ENCODE assay signal across 19 mouse cellular contexts in genomic region chr9:79502034-79502433, GRCm38 (mm10).
"Had no signal": no experiment of that assay in that cellular context is flagged by ENCODE, and none has a peak within 500 bp of the region (broad histone marks: within the 10 kb centered on the region; RNA-seq: fewer than 3 reads in every experiment).

No protein-coding gene starts in this region.

- H3K9me3 ChIP-seq: kidney, embryonic 15.5 days; limb, embryonic 12.5 days; limb, embryonic 15.5 days; liver, embryonic 15.5 days; midbrain, embryonic 12.5 days; midbrain, embryonic 15.5 days; neural tube, embryonic 13.5 days had no signal

- H3K4me1 ChIP-seq: kidney, embryonic 15.5 days; limb, embryonic 12.5 days; liver, embryonic 15.5 days; midbrain, embryonic 12.5 days; midbrain, embryonic 15.5 days; neural tube, embryonic 13.5 days had no signal

- H3K4me3 ChIP-seq: kidney, embryonic 15.5 days; left cerebral cortex, adult 2 months; limb, embryonic 12.5 days; limb, embryonic 15.5 days; liver, embryonic 15.5 days; midbrain, embryonic 12.5 days; midbrain, embryonic 15.5 days; myocyte; neural tube, embryonic 13.5 days had no signal

- H3K27ac ChIP-seq: kidney, embryonic 15.5 days; left cerebral cortex, adult 2 months; limb, embryonic 12.5 days; limb, embryonic 15.5 days; liver, embryonic 15.5 days; midbrain, embryonic 12.5 days; midbrain, embryonic 15.5 days; neural tube, embryonic 13.5 days had no signal

- DNase-seq: kidney, postnatal 10 days; kidney, postnatal 36 days; layer of hippocampus, postnatal 36 days; lung, adult 2 months; lung, postnatal 14 days; lung, postnatal 4 days; retina, postnatal 1 day; thymus, adult 18-20 months; thymus, postnatal 36 days had no signal

- H3K4me2 ChIP-seq: kidney, embryonic 15.5 days; limb, embryonic 12.5 days; limb, embryonic 15.5 days; liver, embryonic 11.5 days; liver, embryonic 15.5 days; midbrain, embryonic 12.5 days; midbrain, embryonic 15.5 days; neural tube, embryonic 13.5 days had no signal

- H3K36me3 ChIP-seq: kidney, embryonic 15.5 days; limb, embryonic 12.5 days; limb, embryonic 15.5 days; liver, embryonic 15.5 days; midbrain, embryonic 12.5 days; midbrain, embryonic 15.5 days; neural tube, embryonic 13.5 days had no signal

- ATAC-seq: midbrain, embryonic 15.5 days had no signal

- H3K27me3 ChIP-seq: kidney, embryonic 15.5 days; limb, embryonic 12.5 days; limb, embryonic 15.5 days; liver, embryonic 15.5 days; midbrain, embryonic 12.5 days; midbrain, embryonic 15.5 days; neural tube, embryonic 13.5 days had no signal

- H3K9ac ChIP-seq: kidney, embryonic 15.5 days; limb, embryonic 12.5 days; limb, embryonic 15.5 days; liver, embryonic 15.5 days; midbrain, embryonic 12.5 days; midbrain, embryonic 15.5 days; neural tube, embryonic 13.5 days had no signal
